Mouse (Mus musculus): ENCODE measurements around the gene Sh2b3. TPM values are rescaled to one million over a fixed set of nuclear protein-coding genes. Genes with fewer than 3 reads are reported as not detected.
"Not testable (repeated sequence)": the region's sequence is repeated elsewhere in the genome, so short reads cannot be mapped to it uniquely, and the experiment has no call there.

Sh2b3 gene
- total RNA-seq, 2 experiments from 2014 or later: 5.1 to 11.2 TPM

- ATAC-seq (replicated peaks; ENCODE audit: low FRiP score, low TSS enrichment, poor library complexity, severe bottlenecking): not testable (repeated sequence)
Observed at GRCm38 (mm10) chr5:121847269-121847668, 9.8 kb upstream of the Sh2b3 start.

DNA sequence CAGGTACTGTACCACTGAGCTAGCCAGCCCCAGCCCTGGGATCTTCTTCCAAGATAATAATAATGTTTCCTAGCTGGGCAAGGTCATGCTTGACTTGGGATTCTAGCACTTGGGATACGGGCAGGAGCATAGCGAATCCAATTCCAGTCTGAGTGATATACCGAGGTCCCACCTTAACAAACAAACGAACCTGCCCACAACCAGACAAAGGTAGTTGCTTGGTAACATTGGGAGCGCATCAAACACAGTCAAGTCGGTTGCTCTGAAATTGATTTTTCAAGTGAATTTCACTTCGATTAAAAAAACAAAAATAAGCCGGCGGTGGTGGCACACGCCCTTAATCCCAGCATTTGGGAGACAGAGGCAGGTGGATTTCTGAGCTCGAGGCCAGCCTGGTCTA lies 8.9 kb upstream of the Sh2b3 start:
- no peak for ATAC-seq (replicated peaks; ENCODE audit: low FRiP score, low TSS enrichment, poor library complexity, severe bottlenecking)

DNA sequence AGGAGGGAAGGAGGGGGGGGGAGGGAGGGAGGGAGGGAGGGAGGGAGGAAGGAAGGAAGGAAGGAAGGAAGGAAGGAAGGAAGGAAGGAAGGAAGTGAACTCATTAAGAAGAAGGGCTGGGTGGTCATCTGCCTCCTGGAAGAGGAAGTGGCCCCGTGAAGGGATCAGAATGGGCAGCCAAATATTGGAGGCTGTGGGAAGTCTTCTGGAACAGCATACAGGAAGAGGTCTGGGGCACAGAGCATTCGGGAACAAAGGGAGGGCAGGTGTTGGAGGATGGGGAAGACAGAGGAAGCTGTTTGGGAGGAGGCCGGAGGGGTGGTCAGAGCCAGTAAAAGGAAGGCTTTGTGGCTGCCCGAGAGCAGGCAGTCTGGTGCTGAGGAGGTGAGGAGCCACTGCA lies 7.9 kb upstream of the Sh2b3 start:
- no peak for ATAC-seq (replicated peaks; ENCODE audit: low FRiP score, low TSS enrichment, poor library complexity, severe bottlenecking)

DNA sequence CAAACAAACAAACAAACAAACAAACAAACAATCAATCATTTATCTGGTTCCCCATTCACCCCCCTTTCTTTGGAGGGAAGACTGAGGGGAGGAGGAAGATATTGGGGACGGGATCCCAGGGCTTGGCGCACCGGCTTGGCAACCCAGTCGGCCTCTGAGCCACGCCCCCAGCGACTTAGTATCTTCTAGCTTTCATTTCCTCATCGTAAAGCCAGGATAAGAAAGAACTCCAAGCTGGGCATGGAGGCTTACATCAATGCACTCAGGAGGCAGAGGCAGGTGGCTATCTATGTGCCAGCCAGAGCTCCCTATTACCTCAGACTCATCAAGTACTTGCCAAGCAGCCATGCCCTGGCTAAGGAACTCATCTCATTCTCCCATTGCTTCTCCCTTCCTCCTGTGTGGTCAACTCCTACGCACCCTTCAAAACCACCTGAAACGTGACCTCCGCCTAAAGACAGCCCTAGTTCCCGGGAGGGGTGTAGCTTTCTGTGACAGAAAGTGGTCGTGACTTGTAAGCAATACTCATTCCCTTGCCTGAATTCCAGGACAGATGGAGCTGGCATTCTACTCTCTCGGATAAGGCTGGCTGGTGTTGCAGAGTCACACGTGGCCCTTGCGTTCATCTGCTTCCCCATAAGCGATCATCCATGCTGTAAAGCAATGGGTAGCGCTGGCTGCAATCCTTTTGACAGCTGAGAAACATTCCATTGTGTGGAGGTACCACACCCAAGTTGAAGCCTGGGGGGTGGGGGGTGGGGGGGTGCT lies 5.9 kb upstream of the Sh2b3 start:
- ATAC-seq (replicated peaks; ENCODE audit: low FRiP score, low TSS enrichment, poor library complexity, severe bottlenecking): 0 out of 2 replicates have a peak, but pooled peaks have one; percentile 38

- ATAC-seq (replicated peaks; ENCODE audit: low FRiP score, low TSS enrichment, poor library complexity, severe bottlenecking): peak; percentile 62
Observed at GRCm38 (mm10) chr5:121842665-121843118, 5.2 kb upstream of the Sh2b3 start.

- no peak for ATAC-seq (replicated peaks; ENCODE audit: low FRiP score, low TSS enrichment, poor library complexity, severe bottlenecking)
Observed at GRCm38 (mm10) chr5:121841973-121842372, 4.5 kb upstream of the Sh2b3 start.

DNA sequence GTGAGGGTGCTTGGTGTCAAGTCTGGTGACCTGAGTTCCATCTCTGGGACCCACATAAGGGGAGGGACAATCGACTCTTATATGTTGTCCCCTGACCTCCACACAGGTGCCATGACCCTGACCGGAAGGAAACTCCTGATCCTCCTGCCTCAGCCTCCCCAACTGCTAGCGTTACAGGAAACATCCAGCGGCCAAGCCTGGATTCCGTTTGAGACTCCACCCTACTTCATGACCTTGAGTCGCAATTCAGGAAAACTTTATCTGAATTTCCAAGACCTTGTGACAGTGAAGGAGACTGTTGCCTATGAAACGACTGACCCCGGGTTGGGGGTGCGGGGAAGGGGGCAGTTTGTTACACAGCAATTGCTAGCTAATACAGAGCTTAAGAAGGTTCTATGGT lies 4.1 kb upstream of the Sh2b3 start:
- no peak for ATAC-seq (replicated peaks; ENCODE audit: low FRiP score, low TSS enrichment, poor library complexity, severe bottlenecking)

DNA sequence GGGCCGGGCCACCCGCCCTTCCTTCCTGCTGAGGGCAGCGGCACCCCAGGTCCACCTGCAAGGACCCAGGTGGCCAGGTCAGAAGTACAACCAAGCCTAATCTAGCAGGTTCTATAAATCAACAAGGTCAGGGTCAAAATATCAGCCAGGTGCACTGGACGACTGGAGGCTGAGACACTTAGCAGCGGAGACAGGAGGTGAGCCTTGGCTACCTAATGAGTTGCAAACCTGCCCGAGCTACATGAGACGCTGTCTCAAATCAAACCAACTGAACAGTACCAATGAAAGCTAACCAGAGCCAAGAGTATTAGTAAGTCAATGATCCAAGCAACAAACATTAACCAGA lies 1.7 kb upstream of the Sh2b3 start:
- no peak for ATAC-seq (replicated peaks; ENCODE audit: low FRiP score, low TSS enrichment, poor library complexity, severe bottlenecking)

DNA sequence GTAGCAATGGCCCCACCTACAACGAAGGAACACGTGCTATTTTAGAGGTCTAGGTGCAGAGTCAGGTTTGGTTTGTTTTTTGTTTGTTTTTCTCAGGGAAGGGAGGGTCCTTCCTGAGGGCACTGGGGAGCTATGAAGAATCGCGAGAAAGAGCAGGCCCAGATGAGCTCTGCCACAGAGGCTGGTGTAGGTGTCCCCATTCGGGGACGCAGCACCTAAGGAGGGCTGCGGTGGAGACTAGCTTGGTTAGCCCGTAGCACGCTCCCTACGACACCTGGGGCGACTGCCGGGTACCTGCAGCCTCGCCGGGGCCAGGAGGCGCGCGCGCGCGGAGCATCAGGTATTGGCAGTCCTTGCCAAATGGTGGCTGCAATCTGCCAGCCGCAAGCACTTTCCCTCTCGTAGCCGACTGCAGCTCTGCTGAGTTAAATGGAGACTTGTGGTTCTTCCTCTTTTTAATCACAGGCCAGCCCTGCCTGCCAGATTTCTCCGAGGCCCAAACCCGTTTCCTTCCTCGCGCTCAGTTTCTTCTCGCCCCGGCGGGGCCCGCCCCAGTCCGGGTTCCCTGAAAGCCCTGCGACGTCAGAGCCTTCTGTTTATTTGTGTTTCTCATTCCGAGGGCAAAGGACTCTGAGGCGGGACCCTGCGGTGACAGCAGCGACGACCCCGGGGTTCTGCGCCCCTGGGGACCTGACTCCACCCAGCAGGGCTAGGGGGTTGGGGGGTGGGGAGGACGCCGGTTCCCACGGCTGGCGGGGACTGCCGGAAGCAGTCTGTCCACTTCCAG lies 1.1 kb upstream of the Sh2b3 start:
- ATAC-seq (replicated peaks; ENCODE audit: low FRiP score, low TSS enrichment, poor library complexity, severe bottlenecking): no peak

GRCm38 (mm10) chr5:121836692-121837415 lies 592 bp downstream of the Sh2b3 start:
- ATAC-seq (replicated peaks; ENCODE audit: low FRiP score, low TSS enrichment, poor library complexity, severe bottlenecking): peak; percentile 72

- no peak for ATAC-seq (replicated peaks; ENCODE audit: low FRiP score, low TSS enrichment, poor library complexity, severe bottlenecking)
Observed at GRCm38 (mm10) chr5:121835949-121836691, 1.3 kb downstream of the Sh2b3 start.

DNA sequence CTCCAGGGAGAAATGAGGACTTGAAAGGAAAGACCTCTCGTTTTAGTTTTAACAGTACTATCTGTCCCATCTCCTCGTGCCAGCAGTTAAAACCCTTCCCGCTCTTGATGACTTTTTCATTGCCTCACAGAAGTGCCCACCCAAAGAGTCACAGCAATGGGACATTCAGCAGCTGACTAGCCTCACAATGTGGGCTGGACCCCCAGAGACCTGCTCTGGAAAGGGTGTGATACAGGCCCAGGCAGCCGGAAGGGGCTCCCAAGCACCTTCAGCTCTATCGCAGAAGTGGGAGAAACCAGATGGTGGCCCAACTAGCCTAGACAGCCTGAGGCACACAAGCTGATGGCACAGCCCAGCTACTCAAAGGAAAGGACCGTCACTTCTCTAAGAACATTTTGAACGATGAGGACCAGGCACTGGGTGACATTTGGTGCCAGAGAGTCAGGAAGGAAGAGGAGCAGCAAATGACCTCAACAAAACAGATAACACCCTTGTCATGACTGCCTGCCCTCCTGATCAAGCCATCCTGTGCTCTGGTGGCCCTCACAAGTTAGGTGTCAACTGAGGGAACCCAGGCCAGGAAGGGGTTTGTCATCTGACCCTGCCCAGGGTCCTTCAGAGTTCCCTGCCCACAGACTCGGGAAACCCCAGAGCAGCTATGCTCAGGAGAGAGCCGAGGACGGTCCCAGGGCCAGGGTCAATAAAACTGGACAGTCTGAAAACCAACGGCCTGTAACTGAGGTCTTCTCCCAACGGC lies 2.3 kb downstream of the Sh2b3 start:
- ATAC-seq (replicated peaks; ENCODE audit: low FRiP score, low TSS enrichment, poor library complexity, severe bottlenecking): 0 out of 2 replicates have a peak, but pooled peaks have one; percentile 4

DNA sequence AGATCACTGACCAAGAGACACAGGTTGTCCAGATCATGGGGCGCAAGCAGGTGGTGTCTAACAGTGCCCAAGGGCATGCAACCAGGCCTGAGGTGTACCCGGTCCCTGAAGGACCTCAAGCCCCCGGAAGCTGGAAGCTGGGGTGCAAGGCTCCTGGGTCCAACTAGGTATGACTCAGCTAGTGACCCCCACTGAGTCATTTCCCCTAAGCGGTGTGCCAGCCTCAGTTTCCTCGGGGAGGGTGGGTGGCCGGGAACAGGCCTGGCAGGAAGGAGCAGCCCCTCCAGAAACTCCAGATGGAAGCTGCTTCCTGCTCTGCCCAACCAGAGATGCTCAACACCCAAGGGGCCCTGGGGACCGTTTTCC lies 3.2 kb downstream of the Sh2b3 start:
- ATAC-seq (replicated peaks; ENCODE audit: low FRiP score, low TSS enrichment, poor library complexity, severe bottlenecking): no peak

DNA sequence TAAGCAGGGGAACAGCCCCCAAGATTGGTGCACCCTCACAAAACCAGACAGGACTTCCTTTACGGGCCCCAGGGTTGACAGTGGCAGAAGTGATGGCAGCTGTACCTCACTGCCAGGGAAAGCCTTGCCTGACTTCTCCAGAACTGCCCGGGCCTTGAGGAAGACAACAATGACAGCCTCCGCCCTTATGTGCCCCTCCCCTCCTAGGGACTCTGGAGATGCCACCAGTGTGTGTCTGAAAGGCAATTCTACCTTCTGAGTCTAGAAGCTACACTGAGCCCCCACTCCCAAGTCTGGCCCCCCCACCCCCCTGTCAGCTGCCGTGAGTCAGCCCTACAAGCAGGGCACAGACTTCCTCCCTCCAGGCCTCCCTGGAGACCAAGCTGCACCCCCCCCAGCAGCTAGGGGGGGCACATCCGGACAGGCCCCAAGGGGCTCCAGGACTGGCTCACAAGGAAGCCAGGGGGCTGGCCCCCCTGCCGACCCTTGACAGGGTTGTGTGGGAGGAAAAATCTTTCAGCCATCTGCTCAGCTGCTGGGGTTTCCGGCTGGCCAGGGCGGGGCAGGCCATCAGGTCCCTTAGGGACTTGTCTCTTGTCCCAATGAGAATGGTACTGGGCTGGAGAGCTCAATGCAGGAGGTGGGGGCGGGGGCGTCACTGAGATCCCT lies 3.7 kb downstream of the Sh2b3 start:
- ATAC-seq (replicated peaks; ENCODE audit: low FRiP score, low TSS enrichment, poor library complexity, severe bottlenecking): no peak

DNA sequence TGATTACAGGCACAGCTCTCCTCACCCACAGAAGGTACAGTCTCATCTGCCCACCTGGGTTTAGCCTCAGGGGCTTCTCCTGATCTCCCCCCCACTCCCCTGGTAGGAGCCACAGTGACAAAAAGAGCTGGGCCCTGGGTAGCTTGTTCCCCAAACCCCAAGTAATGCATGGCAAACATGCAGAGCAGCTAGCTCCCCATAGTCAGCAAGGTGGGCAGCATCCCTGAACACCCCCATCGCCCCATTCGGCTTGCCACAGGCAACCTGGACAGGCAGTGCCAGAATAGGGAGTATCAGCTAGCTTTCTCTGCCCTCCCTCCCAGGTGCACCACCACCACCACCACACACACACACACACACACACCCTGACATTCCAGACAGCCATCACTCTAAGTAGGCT lies 4.3 kb downstream of the Sh2b3 start:
- ATAC-seq (replicated peaks; ENCODE audit: low FRiP score, low TSS enrichment, poor library complexity, severe bottlenecking): no peak

DNA sequence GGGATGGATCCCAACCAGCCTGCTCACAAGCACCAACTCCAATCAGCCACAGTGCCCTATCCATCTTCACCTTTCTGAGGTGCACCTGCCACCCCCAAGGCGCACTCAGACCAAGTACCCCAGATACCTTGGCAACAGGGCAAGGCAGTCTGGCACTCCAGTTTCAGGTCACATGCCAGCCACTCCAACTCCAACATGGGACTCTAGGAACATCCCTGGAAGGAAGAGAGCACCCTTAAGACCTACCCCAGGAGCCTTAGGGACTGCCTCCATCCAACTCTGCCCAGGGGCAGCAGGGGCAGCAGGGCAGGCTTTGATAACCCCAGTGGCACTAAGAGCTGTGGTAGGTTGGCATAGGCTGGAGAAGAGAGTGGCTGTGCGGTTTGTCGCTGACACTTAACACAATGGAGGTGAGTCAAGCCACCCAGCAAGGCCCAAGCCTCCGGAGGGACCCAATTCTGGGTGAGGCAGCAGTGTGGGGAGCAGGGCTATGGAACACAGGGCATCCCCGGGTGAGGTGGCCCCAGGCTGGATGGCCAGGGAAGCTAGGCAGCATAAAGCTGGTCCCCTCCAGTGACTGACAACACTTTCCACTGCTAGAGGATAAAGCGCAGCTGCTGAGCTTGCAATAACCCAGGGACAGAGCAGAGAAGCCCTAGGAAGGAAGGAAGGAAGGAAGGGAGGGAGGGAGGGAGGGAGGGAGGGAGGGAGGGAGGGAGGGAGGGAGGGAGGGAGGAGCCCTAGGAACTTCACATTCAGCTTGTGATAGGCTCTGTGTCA lies 4.9 kb downstream of the Sh2b3 start:
- no peak for ATAC-seq (replicated peaks; ENCODE audit: low FRiP score, low TSS enrichment, poor library complexity, severe bottlenecking)

DNA sequence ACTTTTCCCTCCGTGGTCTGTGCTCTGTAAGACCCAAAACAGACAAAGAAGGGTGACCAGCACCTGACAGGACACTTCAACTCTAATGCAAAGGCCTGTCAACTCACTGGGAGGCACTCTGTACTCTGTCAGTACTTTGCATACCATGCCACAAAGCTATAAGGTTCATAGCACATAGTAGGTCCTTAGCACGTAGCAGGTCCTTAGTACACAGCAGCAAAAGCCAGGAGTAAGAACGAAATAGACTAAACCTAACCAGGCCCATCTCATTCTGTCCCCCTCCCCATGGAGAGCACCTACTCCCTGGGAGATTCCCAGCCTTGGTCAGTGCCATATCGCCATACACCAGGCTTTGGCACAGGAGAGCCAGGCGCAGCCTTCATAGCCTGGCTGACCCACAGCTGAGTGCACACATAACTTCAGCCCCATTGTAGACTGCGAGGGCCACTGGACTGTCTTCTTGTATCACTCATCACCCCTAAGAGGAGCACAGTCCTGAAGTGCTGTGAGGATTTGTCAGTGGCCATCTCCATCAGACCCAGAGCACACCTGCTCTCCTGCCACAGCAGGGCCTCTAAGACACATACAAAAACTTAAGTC lies 6.3 kb downstream of the Sh2b3 start:
- no peak for ATAC-seq (replicated peaks; ENCODE audit: low FRiP score, low TSS enrichment, poor library complexity, severe bottlenecking)
